Mouse (Mus musculus): ENCODE results near the gene Mllt10.

GRCm38 (mm10) chr2:18111411-18111810 is 56.4 kb downstream of the Mllt10 start:
- TF ChIP-seq CTCF (IDR thresholded peaks at IDR 0.05; ENCODE audit: low read depth) (no peak), EP300 (IDR thresholded peaks at IDR 0.05; ENCODE audit: low read depth) (no peak)

Measured in liver, embryonic 14.5 days (tissue).